Mouse (Mus musculus) frontal cortex, postnatal 14 days (tissue): ENCODE results near the gene Usp37.
A peak's percentile ranks its signal among the peaks of the same experiment; 100 is the strongest.

Source experiments
- DNase-seq, 2 experiments: peaks; one replicate each; pipeline ENCODE4 v3.0.0; 2022; ENCODE audit warnings: low spot score in 2 of 2

Usp37 gene

GRCm38 (mm10) chr1:74485792-74486191 lies 58.3 kb downstream of the Usp37 start:
- DNase-seq = no peak

DNA sequence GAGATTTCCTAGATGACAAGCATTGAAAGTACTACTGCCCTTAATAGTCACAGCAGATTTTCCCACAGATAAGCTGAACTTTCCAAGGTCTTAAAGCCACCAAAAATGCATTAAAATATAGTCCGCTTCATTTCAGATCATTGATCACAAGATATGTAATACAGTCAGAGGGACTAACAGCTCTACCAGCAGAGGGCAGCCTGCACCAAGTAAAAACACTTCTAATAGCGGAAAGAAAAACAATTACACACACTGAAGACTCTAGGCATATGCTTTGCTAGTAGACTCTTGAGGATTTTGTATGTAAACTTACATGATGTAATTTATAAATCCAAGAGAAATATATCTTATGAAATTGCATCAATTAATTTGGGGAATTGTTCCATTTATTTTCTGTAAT lies 83.8 kb downstream of the Usp37 start:
- DNase-seq = peak in 1 of 2 experiments; percentile 32

DNA sequence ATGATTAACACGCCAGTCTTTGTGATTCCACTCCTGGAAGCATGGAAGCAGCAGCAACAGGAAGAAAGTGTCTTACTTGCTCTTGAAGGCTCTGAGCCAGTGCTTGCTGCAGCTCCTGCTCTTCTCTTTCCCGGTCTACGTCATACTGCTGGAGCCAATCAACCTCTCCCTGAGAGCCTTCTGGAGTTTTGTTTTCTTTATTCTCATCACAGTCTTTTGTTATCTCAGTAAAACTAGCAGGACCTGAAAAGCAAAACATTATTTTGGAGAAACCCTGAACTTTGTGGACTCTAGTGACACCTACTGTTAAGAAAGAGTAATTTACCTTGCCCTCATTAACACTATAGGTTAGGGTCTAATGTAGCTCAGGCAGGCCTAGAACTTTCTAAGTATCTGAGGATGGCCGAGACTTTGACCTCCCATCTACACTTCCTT lies 91.5 kb downstream of the Usp37 start:
- no peak for DNase-seq

DNA sequence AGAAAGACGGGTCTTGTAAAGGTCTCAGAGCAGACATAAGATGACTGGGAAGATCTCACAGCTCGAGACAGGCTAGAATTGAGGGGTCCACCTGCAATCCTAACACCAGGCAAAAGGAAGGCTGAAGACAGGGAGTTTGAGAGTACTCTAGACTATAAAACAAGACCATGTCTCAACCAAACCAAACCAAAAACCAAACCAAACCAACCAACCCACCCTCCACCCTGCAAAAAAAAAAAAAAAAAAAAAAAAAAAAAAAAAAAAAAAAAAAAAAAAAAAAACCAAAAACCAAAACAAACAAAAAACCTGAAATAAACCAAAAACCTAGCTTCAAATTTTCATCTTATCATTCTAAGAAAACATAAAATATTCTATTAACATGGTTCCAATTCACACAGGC lies 99.5 kb downstream of the Usp37 start:
- no peak for DNase-seq

- DNase-seq = no peak
These were observed 104.8 kb downstream of the Usp37 start for GRCm38 (mm10) chr1:74439166-74439876.

DNA sequence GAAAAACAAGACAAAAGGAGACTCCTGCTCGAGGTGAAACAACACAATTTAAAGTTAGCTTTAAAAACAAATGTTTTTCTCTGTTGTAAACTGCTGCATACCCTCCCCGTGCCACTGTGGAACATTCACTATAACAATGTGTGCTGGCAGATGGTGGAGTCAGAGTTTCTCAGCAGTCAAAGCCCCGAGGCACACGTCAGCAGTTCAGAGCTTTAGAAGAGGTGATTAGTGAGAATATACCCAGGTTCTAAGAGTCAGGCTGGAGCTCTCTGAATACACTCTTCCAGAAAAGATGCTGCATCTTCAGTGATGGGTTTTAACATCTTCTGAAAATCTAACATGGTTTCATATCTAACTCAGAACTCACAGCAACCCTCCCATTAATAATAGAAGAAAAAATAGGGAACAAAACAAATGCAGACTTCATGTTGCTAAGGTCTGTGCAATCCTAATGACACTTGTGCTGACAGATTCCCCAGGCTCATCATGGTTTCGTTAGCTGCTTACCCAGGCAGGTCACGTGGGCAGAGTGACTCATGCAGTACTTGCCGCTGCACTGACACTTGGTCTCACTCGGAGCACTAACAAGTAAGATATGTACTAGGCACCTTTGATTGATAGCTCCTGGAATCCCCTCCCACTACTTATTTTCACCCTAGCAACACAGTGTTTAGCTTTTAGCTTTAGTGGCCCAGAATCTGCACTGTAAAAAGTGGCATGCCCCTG lies 106.2 kb downstream of the Usp37 start:
- no peak for DNase-seq

GRCm38 (mm10) chr1:74435563-74435962 lies 108.5 kb downstream of the Usp37 start:
- no peak for DNase-seq

GRCm38 (mm10) chr1:74434596-74434995 lies 109.5 kb downstream of the Usp37 start:
- DNase-seq = no peak

- no peak for DNase-seq
These were observed 110.9 kb downstream of the Usp37 start for GRCm38 (mm10) chr1:74433220-74433619.

DNA sequence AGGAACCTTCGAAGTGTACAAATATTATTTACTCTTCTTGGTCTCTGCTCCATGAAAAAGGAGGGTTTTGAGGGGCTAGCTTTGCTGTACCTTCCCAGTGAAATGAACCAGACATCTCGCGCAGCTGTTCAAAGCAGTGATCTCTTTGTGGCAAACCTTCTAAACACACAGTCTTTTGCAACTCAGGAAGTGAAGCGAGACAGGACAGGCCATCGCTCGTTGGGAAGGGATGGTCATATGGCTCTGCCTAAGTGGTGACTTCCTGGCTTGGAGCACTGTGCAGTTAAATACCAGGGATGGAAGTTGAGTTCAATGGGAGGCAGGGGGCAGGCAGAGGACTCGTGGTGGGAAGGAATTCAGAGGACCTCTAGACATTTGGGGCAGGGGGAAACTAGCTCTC lies 118.2 kb downstream of the Usp37 start:
- DNase-seq = no peak

- no peak for DNase-seq
These were observed 120.9 kb downstream of the Usp37 start for GRCm38 (mm10) chr1:74423147-74423546.

GRCm38 (mm10) chr1:74419440-74419794 lies 124.7 kb downstream of the Usp37 start:
- DNase-seq = no peak

- DNase-seq = no peak
These were observed 125.2 kb downstream of the Usp37 start for GRCm38 (mm10) chr1:74418747-74419439.

- no peak for DNase-seq
These were observed 128.9 kb downstream of the Usp37 start for GRCm38 (mm10) chr1:74415143-74415542.

DNA sequence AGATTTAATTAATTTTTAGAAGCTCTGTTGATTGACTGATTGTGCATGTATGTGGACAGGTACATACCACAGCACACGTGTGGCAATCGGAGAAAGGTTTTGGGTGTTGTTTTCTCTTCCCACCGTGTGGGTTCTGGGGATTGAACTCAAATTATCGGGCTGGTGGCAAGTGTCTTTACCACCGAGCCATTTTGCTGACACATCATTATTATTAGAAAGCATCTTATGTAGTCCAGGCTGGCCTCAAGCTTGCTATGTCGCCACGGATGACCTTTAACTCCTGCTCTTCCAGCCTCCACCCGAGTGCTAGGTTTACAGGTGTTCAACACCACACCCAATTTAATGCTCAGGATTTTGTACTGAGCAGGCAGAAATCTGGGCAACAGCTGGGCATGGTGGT lies 131.4 kb downstream of the Usp37 start:
- no peak for DNase-seq

DNA sequence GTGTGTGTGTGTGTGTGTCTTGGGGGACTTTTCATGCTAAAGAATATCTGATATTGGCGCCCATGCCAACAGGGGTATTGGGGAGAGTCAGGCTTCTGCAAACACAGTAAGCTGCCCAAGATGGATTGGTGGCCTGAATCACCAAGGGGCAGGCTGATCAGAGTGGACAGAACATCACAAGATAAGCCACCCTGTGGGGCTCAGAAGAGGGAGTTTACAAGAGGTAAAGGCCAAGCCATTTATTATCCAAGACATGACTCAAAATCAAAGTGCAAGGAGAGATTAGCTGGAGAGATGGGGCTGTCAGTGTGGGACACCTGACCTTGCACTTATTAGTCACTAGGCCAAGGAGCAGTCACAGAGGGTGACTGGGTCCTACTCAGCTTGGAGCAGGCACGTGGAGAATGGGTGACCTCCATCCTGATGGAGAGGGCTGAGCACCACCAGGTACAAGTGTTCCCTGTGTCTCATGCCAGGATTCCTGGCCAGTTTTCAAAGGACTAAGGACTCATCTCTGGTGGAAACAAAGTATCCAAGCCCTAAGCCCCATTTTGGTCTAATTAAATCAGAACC lies 132.2 kb downstream of the Usp37 start:
- DNase-seq = no peak

- DNase-seq = no peak
These were observed 135.2 kb downstream of the Usp37 start, which contains the start of gene Vil1 for GRCm38 (mm10) chr1:74408589-74409504. Gene Vil1 (plus strand): TSS chr1:74409376.

GRCm38 (mm10) chr1:74404206-74404605 lies 139.9 kb downstream of the Usp37 start:
- DNase-seq = no peak

GRCm38 (mm10) chr1:74401015-74401702 lies 142.9 kb downstream of the Usp37 start:
- no peak for DNase-seq

GRCm38 (mm10) chr1:74400531-74400930 lies 143.6 kb downstream of the Usp37 start:
- DNase-seq = no peak
